Mouse (Mus musculus): ENCODE measurements around the gene Cog5. TPM values are rescaled to one million over a fixed set of nuclear protein-coding genes. Genes with fewer than 3 reads are reported as not detected.

The Cog5 gene
- total RNA-seq, 2 experiments from 2014 or later, result 64.4 to 64.6 TPM

- DNase-seq (ENCODE audit: low spot score in 2 of 2), result no peak
Measured at GRCm38 (mm10) chr12:31928498-31928897, 273.8 kb downstream of the Cog5 start.

- DNase-seq (ENCODE audit: low spot score in 2 of 2), result no peak
Measured at GRCm38 (mm10) chr12:31931818-31932217, 277.1 kb downstream of the Cog5 start.

GRCm38 (mm10) chr12:31936657-31937300 is 282.1 kb downstream of the Cog5 start:
- DNase-seq (ENCODE audit: low spot score in 2 of 2), result no peak

- DNase-seq (ENCODE audit: low spot score in 2 of 2), result no peak
Measured at GRCm38 (mm10) chr12:31937613-31938012, 282.9 kb downstream of the Cog5 start.

GRCm38 (mm10) chr12:31938391-31938997 is 283.8 kb downstream of the Cog5 start:
- DNase-seq (ENCODE audit: low spot score in 2 of 2), result no peak

- no peak for DNase-seq (ENCODE audit: low spot score in 2 of 2)
Measured at GRCm38 (mm10) chr12:31939026-31939425, 284.4 kb downstream of the Cog5 start.

GRCm38 (mm10) chr12:31943020-31943654 is 288.5 kb downstream of the Cog5 start:
- no peak for DNase-seq (ENCODE audit: low spot score in 2 of 2)

- DNase-seq (ENCODE audit: low spot score in 2 of 2), result no peak
Measured at GRCm38 (mm10) chr12:31944405-31944804, 289.7 kb downstream of the Cog5 start.

- no peak for DNase-seq (ENCODE audit: low spot score in 2 of 2)
Measured at GRCm38 (mm10) chr12:31947476-31947875, 292.8 kb downstream of the Cog5 start.

GRCm38 (mm10) chr12:31948101-31949000 is 293.7 kb downstream of the Cog5 start:
- no peak for DNase-seq (ENCODE audit: low spot score in 2 of 2)

GRCm38 (mm10) chr12:31949193-31949741 is 294.6 kb downstream of the Cog5 start:
- DNase-seq (ENCODE audit: low spot score in 2 of 2), result peak; percentile 89 to 94

GRCm38 (mm10) chr12:31949759-31950658 is 295.3 kb downstream of the Cog5 start, which contains the start of gene Hbp1:
Gene Hbp1 (minus strand): TSS chr12:31950535.
- DNase-seq (ENCODE audit: low spot score in 2 of 2), result peak; percentile 100

GRCm38 (mm10) chr12:31950659-31951031 is 296.0 kb downstream of the Cog5 start:
- no peak for DNase-seq (ENCODE audit: low spot score in 2 of 2)

- DNase-seq (ENCODE audit: low spot score in 2 of 2), result no peak
Measured at GRCm38 (mm10) chr12:31955843-31956242, 301.2 kb downstream of the Cog5 start.

GRCm38 (mm10) chr12:31964074-31964473 is 309.4 kb downstream of the Cog5 start:
- DNase-seq (ENCODE audit: low spot score in 2 of 2), result peak in 1 of 2 experiments; percentile 36

- no peak for DNase-seq (ENCODE audit: low spot score in 2 of 2)
Measured at GRCm38 (mm10) chr12:31965517-31966212, 311.0 kb downstream of the Cog5 start.

GRCm38 (mm10) chr12:31966405-31966804 is 311.7 kb downstream of the Cog5 start:
- no peak for DNase-seq (ENCODE audit: low spot score in 2 of 2)

GRCm38 (mm10) chr12:31967536-31967935 is 312.9 kb downstream of the Cog5 start:
- DNase-seq (ENCODE audit: low spot score in 2 of 2), result peak; percentile 55 to 57

- no peak for DNase-seq (ENCODE audit: low spot score in 2 of 2)
Measured at GRCm38 (mm10) chr12:31969111-31969510, 314.4 kb downstream of the Cog5 start.
